Mouse (Mus musculus): ENCODE results near the gene Cwc25. TPM values are rescaled to one million over a fixed set of nuclear protein-coding genes. Genes with fewer than 3 reads are reported as not detected.

The Cwc25 gene
- polyA plus RNA-seq, 1 experiment from 2014 or later = 18.0 TPM

GRCm38 (mm10) chr11:97758942-97759341 lies 7.4 kb downstream of the Cwc25 start:
- H3K9me3 ChIP-seq = no peaks in the 10 kb centered on the region
- no peak overlapping the region for H3K27ac ChIP-seq (replicated peaks)
- 88% methylated on average over 6 of the region's 6 CpGs for WGBS
- no peak overlapping the region for H3K9ac ChIP-seq (replicated peaks)
- no peak for ATAC-seq (replicated peaks)
- H3K27me3 ChIP-seq = no peaks in the 10 kb centered on the region
- peaks cover 63% of the 10 kb centered on the region for H3K36me3 ChIP-seq
- H3K4me2 ChIP-seq (replicated peaks) = no peak overlapping the region
- H3K4me3 ChIP-seq = no peak overlapping the region
- 0 out of 2 replicates have a peak, but pooled peaks cover under 1% of the 10 kb centered on the region for H3K4me1 ChIP-seq

GRCm38 (mm10) chr11:97758125-97758524 lies 8.2 kb downstream of the Cwc25 start:
- no peaks in the 10 kb centered on the region for H3K27me3 ChIP-seq
- H3K27ac ChIP-seq (replicated peaks) = no peak overlapping the region
- H3K9ac ChIP-seq (replicated peaks) = no peak overlapping the region
- H3K4me2 ChIP-seq (replicated peaks) = no peak overlapping the region
- H3K36me3 ChIP-seq = peaks cover 67% of the 10 kb centered on the region
- no peak for ATAC-seq (replicated peaks)
- no peaks in the 10 kb centered on the region for H3K9me3 ChIP-seq
- H3K4me1 ChIP-seq = no peaks in the 10 kb centered on the region
- WGBS = 95% methylated on average over 1 of the region's 1 CpGs
- no peak overlapping the region for H3K4me3 ChIP-seq

GRCm38 (mm10) chr11:97753277-97753676 lies 13.1 kb downstream of the Cwc25 start:
- H3K27me3 ChIP-seq = no peaks in the 10 kb centered on the region
- WGBS = 94% methylated on average over 8 of the region's 8 CpGs
- H3K36me3 ChIP-seq = peaks cover 84% of the 10 kb centered on the region

GRCm38 (mm10) chr11:97748496-97748895 lies 17.9 kb downstream of the Cwc25 start:
- Histone ChIP-seq H3K9me3 (no peaks in the 10 kb centered on the region), H3K36me3 (peaks cover 67% of the 10 kb centered on the region), H3K27me3 (no peaks in the 10 kb centered on the region), H3K27ac (replicated peaks) (no peak overlapping the region), H3K4me2 (replicated peaks) (no peak overlapping the region), H3K4me1 (peaks cover 9% of the 10 kb centered on the region), H3K9ac (replicated peaks) (no peak overlapping the region), H3K4me3 (no peak overlapping the region)
- ATAC-seq (replicated peaks) = no peak
- 91% methylated on average over 5 of the region's 5 CpGs for WGBS

More at GRCm38 (mm10) chr11:97753277-97753676, 13.1 kb downstream of the Cwc25 start:
- ATAC-seq (replicated peaks) = no peak
- H3K4me1 ChIP-seq = no peaks in the 10 kb centered on the region
- no peak overlapping the region for H3K4me2 ChIP-seq (replicated peaks)
- H3K27ac ChIP-seq (replicated peaks) = no peak overlapping the region
- H3K9me3 ChIP-seq = no peaks in the 10 kb centered on the region
- no peak overlapping the region for H3K9ac ChIP-seq (replicated peaks)
- H3K4me3 ChIP-seq = no peak overlapping the region

- no peak overlapping the region for H3K4me3 ChIP-seq
- 93% methylated on average over 8 of the region's 8 CpGs for WGBS
- H3K4me2 ChIP-seq (replicated peaks) = no peak overlapping the region
- H3K27ac ChIP-seq (replicated peaks) = no peak overlapping the region
- ATAC-seq (replicated peaks) = no peak
- H3K4me1 ChIP-seq = peaks cover 17% of the 10 kb centered on the region
- H3K9ac ChIP-seq (replicated peaks) = no peak overlapping the region
- H3K9me3 ChIP-seq = no peaks in the 10 kb centered on the region
- peaks cover 60% of the 10 kb centered on the region for H3K36me3 ChIP-seq
- no peaks in the 10 kb centered on the region for H3K27me3 ChIP-seq
Observed at GRCm38 (mm10) chr11:97747773-97748172, 18.6 kb downstream of the Cwc25 start.

GRCm38 (mm10) chr11:97745331-97745721 lies 21.0 kb downstream of the Cwc25 start:
- ATAC-seq (replicated peaks) = peak; percentile 30
- Histone ChIP-seq H3K36me3 (peaks cover 40% of the 10 kb centered on the region), H3K27ac (replicated peaks) (peak overlapping the region; percentile 99; the same call in 1 of the 2 replicates), H3K4me3 (peak overlapping the region; percentile 83), H3K9ac (replicated peaks) (peak overlapping the region; percentile 30), H3K4me1 (peaks cover 35% of the 10 kb centered on the region), H3K4me2 (replicated peaks) (peak overlapping the region; percentile 57), H3K9me3 (no peaks in the 10 kb centered on the region), H3K27me3 (no peaks in the 10 kb centered on the region)
- WGBS = 10% methylated on average over 13 of the region's 13 CpGs

- Histone ChIP-seq H3K9ac (replicated peaks) (peak overlapping the region; percentile 94), H3K4me2 (replicated peaks) (peak overlapping the region; percentile 57), H3K27ac (replicated peaks) (peak overlapping the region; percentile 99), H3K4me1 (peaks cover 40% of the 10 kb centered on the region), H3K9me3 (no peaks in the 10 kb centered on the region), H3K36me3 (peaks cover 35% of the 10 kb centered on the region), H3K4me3 (peak overlapping the region; percentile 83), H3K27me3 (no peaks in the 10 kb centered on the region)
- peak; percentile 96 for ATAC-seq (replicated peaks)
- under 1% methylated on average over 42 of the region's 57 CpGs for WGBS
Observed at GRCm38 (mm10) chr11:97744718-97745330, 21.5 kb downstream of the Cwc25 start.

GRCm38 (mm10) chr11:97744063-97744717 lies 22.2 kb downstream of the Cwc25 start, which contains the start of gene Pip4k2b:
TSS of gene Pip4k2b (minus strand) at chr11:97744704.
- WGBS = under 1% methylated on average over 45 of the region's 63 CpGs
- peak; percentile 33 for ATAC-seq (replicated peaks)

GRCm38 (mm10) chr11:97743423-97743822 lies 22.9 kb downstream of the Cwc25 start:
- Histone ChIP-seq H3K9ac (replicated peaks) (peak overlapping the region; percentile 81), H3K36me3 (peaks cover 23% of the 10 kb centered on the region), H3K27me3 (no peaks in the 10 kb centered on the region), H3K27ac (replicated peaks) (peak overlapping the region; percentile 99; the same call in 1 of the 2 replicates), H3K4me2 (replicated peaks) (peak overlapping the region; percentile 57), H3K9me3 (no peaks in the 10 kb centered on the region), H3K4me1 (peaks cover 40% of the 10 kb centered on the region), H3K4me3 (peak overlapping the region; percentile 83)
- 30% methylated on average over 9 of the region's 9 CpGs for WGBS
- ATAC-seq (replicated peaks) = no peak

More at GRCm38 (mm10) chr11:97744063-97744717, 22.2 kb downstream of the Cwc25 start, which contains the start of gene Pip4k2b:
- peak within 1 kb of the TSS; percentile 83 for H3K4me3 ChIP-seq
- no peaks in the 10 kb centered on the region for H3K9me3 ChIP-seq
- H3K27ac ChIP-seq (replicated peaks) = peak within 1 kb of the TSS; percentile 99
- peak within 1 kb of the TSS; percentile 94 for H3K9ac ChIP-seq (replicated peaks)
- peaks cover 29% of the 10 kb centered on the region for H3K36me3 ChIP-seq
- no peaks in the 10 kb centered on the region for H3K27me3 ChIP-seq
- H3K4me2 ChIP-seq (replicated peaks) = peak within 1 kb of the TSS; percentile 57
- peaks cover 40% of the 10 kb centered on the region for H3K4me1 ChIP-seq

GRCm38 (mm10) chr11:97742591-97742990 lies 23.8 kb downstream of the Cwc25 start:
- H3K4me1 ChIP-seq = peaks cover 46% of the 10 kb centered on the region
- peak overlapping the region; percentile 81; the same call in 1 of the 2 replicates for H3K9ac ChIP-seq (replicated peaks)
- peak overlapping the region; percentile 57 for H3K4me2 ChIP-seq (replicated peaks)
- H3K9me3 ChIP-seq = no peaks in the 10 kb centered on the region
- WGBS = 69% methylated on average over 9 of the region's 9 CpGs
- peaks cover 16% of the 10 kb centered on the region for H3K36me3 ChIP-seq
- peak overlapping the region; percentile 83 for H3K4me3 ChIP-seq
- ATAC-seq (replicated peaks) = no peak
- H3K27me3 ChIP-seq = no peaks in the 10 kb centered on the region
- no peak overlapping the region for H3K27ac ChIP-seq (replicated peaks)

- Histone ChIP-seq H3K27me3 (no peaks in the 10 kb centered on the region), H3K9ac (replicated peaks) (no peak overlapping the region), H3K36me3 (peaks cover 12% of the 10 kb centered on the region), H3K4me2 (replicated peaks) (peak overlapping the region; percentile 57; the same call in 1 of the 2 replicates), H3K4me1 (peaks cover 48% of the 10 kb centered on the region), H3K4me3 (no peak overlapping the region), H3K27ac (replicated peaks) (no peak overlapping the region), H3K9me3 (no peaks in the 10 kb centered on the region)
- ATAC-seq (replicated peaks) = no peak
- WGBS = 91% methylated on average over 5 of the region's 5 CpGs
Observed at GRCm38 (mm10) chr11:97742157-97742556, 24.2 kb downstream of the Cwc25 start.

- Histone ChIP-seq H3K4me1 (peaks cover 43% of the 10 kb centered on the region), H3K27ac (replicated peaks) (no peak overlapping the region), H3K4me3 (no peak overlapping the region), H3K4me2 (replicated peaks) (no peak overlapping the region), H3K9ac (replicated peaks) (no peak overlapping the region), H3K27me3 (no peaks in the 10 kb centered on the region), H3K36me3 (no peaks in the 10 kb centered on the region), H3K9me3 (no peaks in the 10 kb centered on the region)
- ATAC-seq (replicated peaks) = no peak
- WGBS = 36% methylated on average over 7 of the region's 7 CpGs
Observed at GRCm38 (mm10) chr11:97740190-97740589, 26.2 kb downstream of the Cwc25 start.

Data from forebrain, embryonic 15.5 days (tissue).